Mouse (Mus musculus) adrenal gland, postnatal 4 days (tissue): Measurements from ENCODE around the gene Noc3l. TPM values are rescaled to one million over a fixed set of nuclear protein-coding genes. Genes with fewer than 3 reads are reported as not detected.

ENCODE experiments used
- DNase-seq, 2 experiments: peaks; one replicate each; pipeline ENCODE4 v3.0.0; 2021 to 2022; ENCODE audit warnings: low spot score in 2 of 2, mixed read lengths in 2 of 2
- total RNA-seq, 2 experiments: library from RNA; stranded (reverse); gene quantifications; 2 replicates each; pipeline ENCODE4 v1.2.3; 2021

Noc3l gene
- total RNA-seq, 2 experiments from 2014 or later, result 12.4 to 12.8 TPM

DNA sequence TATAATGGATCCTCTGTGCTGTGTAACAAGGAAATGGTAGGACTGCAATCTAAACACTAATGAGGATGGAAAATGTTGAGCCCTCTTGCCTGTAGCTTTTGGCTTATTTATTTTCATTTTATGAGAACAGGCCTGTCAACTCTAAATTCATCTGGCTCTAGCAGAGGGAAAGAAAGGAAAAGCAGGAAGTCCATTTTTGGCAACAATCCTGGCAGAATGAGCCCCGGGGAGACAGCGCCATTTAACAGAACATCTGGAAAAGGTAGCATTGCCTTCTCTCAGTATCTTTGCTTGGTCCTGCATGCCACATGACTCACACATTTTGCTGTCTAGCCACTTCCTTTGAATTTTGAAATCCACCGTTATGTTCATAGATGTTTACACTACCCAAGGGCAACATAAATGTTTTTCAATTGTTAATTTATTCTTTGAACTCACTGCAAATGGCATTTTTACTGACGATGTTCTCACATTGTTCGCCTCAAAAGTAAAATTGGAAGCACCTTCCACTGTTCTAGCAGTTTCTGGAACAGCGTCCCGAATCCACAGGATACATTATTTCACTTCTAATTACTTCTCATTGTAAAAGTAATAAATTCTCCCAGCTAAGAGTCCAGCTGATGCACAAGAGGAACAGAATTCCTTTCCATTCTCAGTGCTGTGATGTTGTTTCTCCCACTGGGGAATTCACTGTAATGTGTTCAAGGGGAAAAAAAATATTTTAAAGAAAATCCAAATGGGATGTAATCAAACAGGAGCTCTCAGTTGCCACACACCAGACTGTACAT is 60.2 kb downstream of the Noc3l start:
- no peak for DNase-seq

- no peak for DNase-seq
These were observed 61.0 kb downstream of the Noc3l start for GRCm38 (mm10) chr19:38758056-38758455.

GRCm38 (mm10) chr19:38757161-38757560 is 61.9 kb downstream of the Noc3l start:
- DNase-seq, result no peak

DNA sequence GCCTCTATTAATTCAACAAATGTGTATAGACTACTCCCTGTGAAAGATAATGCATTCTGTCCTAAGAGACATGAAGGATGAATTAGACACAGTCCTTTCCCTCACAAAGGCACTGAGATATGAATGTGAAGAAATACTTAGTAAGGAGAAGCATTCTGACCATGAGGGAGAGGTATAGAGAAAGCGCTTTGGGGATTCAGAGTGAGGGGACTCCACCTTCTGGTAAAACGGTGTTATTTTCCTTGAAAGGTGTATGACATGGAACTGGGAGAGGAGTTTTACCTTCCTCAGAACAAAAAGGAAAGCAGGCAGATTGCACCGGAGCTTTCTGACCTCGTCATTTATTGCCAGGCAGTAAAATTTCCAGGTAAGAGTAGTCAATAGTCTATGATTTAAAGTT is 68.8 kb downstream of the Noc3l start:
- DNase-seq, result no peak

GRCm38 (mm10) chr19:38746492-38747014 is 72.5 kb downstream of the Noc3l start:
- no peak for DNase-seq

GRCm38 (mm10) chr19:38745810-38746491 is 73.1 kb downstream of the Noc3l start:
- DNase-seq, result no peak

DNA sequence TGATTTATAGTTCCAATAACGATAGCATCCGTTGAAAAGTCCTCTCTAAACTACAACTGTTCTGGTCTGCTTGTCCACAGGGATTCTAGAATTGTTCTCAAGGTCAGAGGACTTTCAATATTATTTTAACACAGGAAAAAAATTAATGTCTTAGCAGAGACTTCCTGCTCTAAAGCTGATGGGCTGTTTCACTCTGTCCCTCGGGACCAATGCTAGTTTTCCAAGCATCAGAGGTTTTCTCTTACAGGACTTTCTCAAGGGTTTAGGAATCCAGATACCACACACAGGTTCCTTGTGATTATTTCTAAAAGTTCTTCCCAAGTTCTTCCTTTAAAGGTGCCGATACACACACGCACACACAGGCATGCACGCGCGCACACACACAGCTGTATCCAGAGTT is 74.5 kb downstream of the Noc3l start:
- no peak for DNase-seq

Other genes starting within 250 kb of the Noc3l start
- gene Tbc1d12, start 17.3 kb upstream of the Noc3l start, total RNA-seq, result 1 to 10 TPM; 9.5 to 9.8 TPM
- 10 to 100 TPM; 25.5 to 29.6 TPM for gene Hells, start 111.7 kb upstream of the Noc3l start, total RNA-seq
- under 1 TPM in 1 of 2 experiments, not detected in 1; 0.14 TPM for gene Cyp2c55, start 187.8 kb upstream of the Noc3l start, total RNA-seq
- gene Cyp2c65, start 241.8 kb upstream of the Noc3l start, total RNA-seq, result not detected